Mouse (Mus musculus) spleen, adult 18-20 months (tissue): ENCODE measurements around the gene Gpr153.
"Not testable (repeated sequence)": the region's sequence is repeated elsewhere in the genome, so short reads cannot be mapped to it uniquely, and the experiment has no call there.

Source experiments
- DNase-seq, 2 experiments: peaks; one replicate each; pipeline ENCODE4 v3.0.0; 2022; ENCODE audit warnings: mixed read lengths in 2 of 2

Gene Gpr153

GRCm38 (mm10) chr4:152273621-152274236 lies at the start of gene Gpr153:
TSS of gene Gpr153 (plus strand) at chr4:152274232.
- no peak for DNase-seq

- DNase-seq: no peak
These were observed 47.0 kb upstream of the Gpr153 start for GRCm38 (mm10) chr4:152226901-152227486.

GRCm38 (mm10) chr4:152227749-152228527 lies 46.1 kb upstream of the Gpr153 start:
- DNase-seq: no peak

- DNase-seq: not testable (repeated sequence)
These were observed 43.7 kb upstream of the Gpr153 start for GRCm38 (mm10) chr4:152230331-152230730.

- no peak for DNase-seq
These were observed 42.7 kb upstream of the Gpr153 start for GRCm38 (mm10) chr4:152231326-152231725.

GRCm38 (mm10) chr4:152232411-152232903 lies 41.6 kb upstream of the Gpr153 start:
- no peak for DNase-seq

GRCm38 (mm10) chr4:152239974-152240373 lies 34.1 kb upstream of the Gpr153 start:
- DNase-seq: no peak

GRCm38 (mm10) chr4:152243241-152243891 lies 30.7 kb upstream of the Gpr153 start:
- DNase-seq: no peak

- DNase-seq: no peak
These were observed 30.1 kb upstream of the Gpr153 start for GRCm38 (mm10) chr4:152243969-152244368.

GRCm38 (mm10) chr4:152244545-152245522 lies 29.2 kb upstream of the Gpr153 start:
- DNase-seq: no peak

GRCm38 (mm10) chr4:152246011-152246410 lies 28.0 kb upstream of the Gpr153 start:
- no peak for DNase-seq

GRCm38 (mm10) chr4:152247195-152247594 lies 26.8 kb upstream of the Gpr153 start:
- DNase-seq: no peak

GRCm38 (mm10) chr4:152250615-152251014 lies 23.4 kb upstream of the Gpr153 start:
- DNase-seq: no peak

- no peak for DNase-seq
These were observed 20.8 kb upstream of the Gpr153 start for GRCm38 (mm10) chr4:152253183-152253759.

- no peak for DNase-seq
These were observed 17.0 kb upstream of the Gpr153 start for GRCm38 (mm10) chr4:152257070-152257469.

- DNase-seq: no peak
These were observed 13.6 kb upstream of the Gpr153 start for GRCm38 (mm10) chr4:152260451-152260850.

GRCm38 (mm10) chr4:152262187-152262586 lies 11.8 kb upstream of the Gpr153 start:
- no peak for DNase-seq

GRCm38 (mm10) chr4:152263089-152263488 lies 10.9 kb upstream of the Gpr153 start:
- DNase-seq: no peak

GRCm38 (mm10) chr4:152263512-152264176 lies 10.4 kb upstream of the Gpr153 start:
- DNase-seq: no peak

GRCm38 (mm10) chr4:152264177-152264530 lies 9.9 kb upstream of the Gpr153 start:
- no peak for DNase-seq
